Mouse (Mus musculus) ES-E14 (cell line): ENCODE measurements at regions not wholly inside any gene's neighbourhood (a gene's known extent, or its start where the extent isn't known, plus 50 kb on each side); places are given as distances from the start of the nearest gene placed in this dataset.

Source experiments
- ZC3H11A ChIP-seq: IDR thresholded peaks from 2 replicates; pipeline ENCODE4 v1.6.1; 2012; ENCODE audit warnings: low read depth, mild to moderate bottlenecking, inconsistent platforms, low read length, borderline replicate concordance
- ZNF384 ChIP-seq: IDR thresholded peaks from 2 replicates; pipeline ENCODE4 v1.6.1; 2012; ENCODE audit warnings: low read depth, low read length, inconsistent platforms

DNA sequence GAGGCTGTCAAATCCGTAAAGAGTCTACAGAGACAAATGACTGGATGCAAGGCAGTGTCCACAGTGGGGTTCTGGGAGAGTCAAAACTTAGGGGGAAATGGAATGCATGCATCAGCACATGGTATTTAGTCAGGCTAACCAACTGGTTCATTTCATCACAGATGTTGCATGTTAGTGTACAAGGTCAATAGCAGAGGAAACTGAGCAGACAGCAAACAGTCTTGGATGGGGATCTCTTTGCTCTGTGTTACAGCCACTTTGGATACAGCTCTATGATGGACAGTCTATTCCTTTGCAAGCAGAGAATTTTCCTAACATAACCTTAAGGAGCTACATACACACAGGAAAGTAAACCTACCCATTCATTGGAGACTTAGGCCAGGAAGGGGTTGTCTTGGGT is 151.9 kb upstream of the Tmc3 start:
- TF ChIP-seq ZC3H11A (no peak), ZNF384 (no peak)
